Mouse (Mus musculus) lung, embryonic 16.5 days (tissue): ENCODE data around the gene Olfr669. TPM values are rescaled to one million over a fixed set of nuclear protein-coding genes. Genes with fewer than 3 reads are reported as not detected.
"Not testable (repeated sequence)": the region's sequence is repeated elsewhere in the genome, so short reads cannot be mapped to it uniquely, and the experiment has no call there.

Experiments used
- ATAC-seq: fragments of 200-750 bp; cut with Nextera tagmentation; 2 replicates; pipeline ENCODE4 v1.8.0; 2017; ENCODE audit warnings: low read depth, mild to moderate bottlenecking, moderate library complexity
- H3K27ac ChIP-seq: fragments of 300-500 bp; sonication (generic); 2 replicates; pipeline ENCODE4 v1.5.1; 2014; ENCODE audit warnings: mild to moderate bottlenecking, control low read depth, low read length
- H3K27me3 ChIP-seq: fragments of 300-500 bp; sonication (generic); 2 replicates; pipeline ENCODE4 v1.6.1; 2014; ENCODE audit warnings: low read depth, low read length, mixed read lengths; ENCODE audit not compliant: control insufficient read depth, insufficient read depth
- H3K36me3 ChIP-seq: fragments of 300-500 bp; sonication (generic); 2 replicates; pipeline ENCODE4 v1.6.1; 2014; ENCODE audit warnings: low read length; ENCODE audit not compliant: control insufficient read depth, insufficient read depth
- H3K4me1 ChIP-seq: fragments of 300-500 bp; sonication (generic); replicated peaks from 2 replicates; pipeline ENCODE4 v1.6.1; 2014; ENCODE audit warnings: low read length, mixed read lengths; ENCODE audit not compliant: control insufficient read depth, insufficient read depth
- H3K4me2 ChIP-seq: fragments of 300-500 bp; sonication (generic); 2 replicates; pipeline ENCODE4 v1.6.1; 2014; ENCODE audit warnings: low read depth, low read length, control low read depth
- H3K4me3 ChIP-seq: fragments of 300-500 bp; sonication (generic); 2 replicates; pipeline ENCODE4 v1.5.1; 2014; ENCODE audit warnings: mild to moderate bottlenecking, low read length, control low read depth
- H3K9ac ChIP-seq: fragments of 300-500 bp; sonication (generic); 2 replicates; pipeline ENCODE4 v1.6.1; 2014; ENCODE audit warnings: low read length, control low read depth
- H3K9me3 ChIP-seq: fragments of 300-500 bp; sonication (generic); 2 replicates; pipeline ENCODE4 v1.6.1; 2016; ENCODE audit warnings: low read length; ENCODE audit not compliant: control insufficient read depth
- WGBS: fragments of 180-500 bp; shearing (Covaris S2); extraction: QIAGEN DNeasy Blood & Tissue Kit; methylation state at CpG from one replicate; pipeline ENCODE4 v1.1.7; 2014; 5-methylcytosine and 5-hydroxymethylcytosine counted together
- polyA plus RNA-seq: library from polyadenylated mRNA; unstranded; fragments of >200 nt; fragmentation: Nextera tagmentation; extraction: Ambion mirVana; gene quantifications from 2 replicates; pipeline ENCODE4 v1.2.1, GENCODE M21; 2015

Gene Olfr669
- not detected in 2 replicates for polyA plus RNA-seq

DNA sequence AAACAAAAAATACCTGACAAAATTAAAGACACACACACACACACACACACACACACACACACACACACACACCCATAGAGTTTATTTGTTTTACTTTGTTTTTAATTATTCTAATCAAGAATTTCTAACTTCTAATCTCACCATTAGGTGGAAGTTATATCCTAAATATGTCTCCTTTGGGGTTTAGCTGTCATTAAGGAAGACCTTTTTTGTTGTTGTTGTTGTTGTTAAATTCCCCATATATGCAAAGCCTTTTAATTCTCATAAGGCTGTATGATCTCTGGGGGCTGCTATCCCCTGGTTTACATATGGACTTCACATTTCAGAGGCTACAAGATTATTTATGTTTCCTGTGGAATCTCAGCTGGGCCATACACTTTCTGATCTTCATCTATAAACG, at the start of gene Olfr669:
TSS of gene Olfr669 (plus strand) at position 301 of the 400 bp plus-strand sequence.
- no peak for ATAC-seq
- Histone ChIP-seq H3K27ac (no peak within 1 kb of the TSS), H3K9me3 (no peaks in the 10 kb centered on the region), H3K36me3 (no peaks in the 10 kb centered on the region), H3K4me2 (no peak within 1 kb of the TSS), H3K4me1 (no peaks in the 10 kb centered on the region), H3K4me3 (no peak within 1 kb of the TSS), H3K27me3 (no peaks in the 10 kb centered on the region), H3K9ac (no peak within 1 kb of the TSS)
- WGBS = 91% methylated on average over 1 of the region's 1 CpGs

DNA sequence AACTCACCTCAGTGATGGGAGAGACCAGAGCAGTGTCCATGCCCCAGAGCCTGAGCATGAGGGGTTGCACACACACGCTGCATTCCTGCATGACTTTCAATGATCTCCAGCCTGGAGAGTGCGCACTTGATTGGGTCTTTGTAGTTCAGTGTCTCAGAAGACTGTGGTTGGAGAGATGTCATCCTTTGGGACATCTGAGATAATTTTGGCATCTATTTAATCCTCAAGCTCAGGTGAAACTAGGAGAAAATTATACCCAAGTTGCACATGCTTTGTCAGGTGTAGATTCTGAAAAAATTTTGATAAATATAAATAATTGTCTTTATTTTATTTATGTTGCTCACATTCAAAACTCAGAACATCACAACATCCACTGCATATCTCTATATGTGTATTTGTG, 38.2 kb upstream of the Olfr669 start, which contains the start of gene Olfr666:
TSS of gene Olfr666 (minus strand) at position 101 of the 400 bp plus-strand sequence.
- Histone ChIP-seq H3K9me3 (no peaks in the 10 kb centered on the region), H3K4me2 (no peak within 1 kb of the TSS), H3K4me1 (no peaks in the 10 kb centered on the region), H3K4me3 (no peak within 1 kb of the TSS), H3K27me3 (no peaks in the 10 kb centered on the region), H3K9ac (no peak within 1 kb of the TSS), H3K27ac (no peak within 1 kb of the TSS), H3K36me3 (no peaks in the 10 kb centered on the region)
- 79% methylated on average over 2 of the region's 2 CpGs for WGBS
- no peak for ATAC-seq

DNA sequence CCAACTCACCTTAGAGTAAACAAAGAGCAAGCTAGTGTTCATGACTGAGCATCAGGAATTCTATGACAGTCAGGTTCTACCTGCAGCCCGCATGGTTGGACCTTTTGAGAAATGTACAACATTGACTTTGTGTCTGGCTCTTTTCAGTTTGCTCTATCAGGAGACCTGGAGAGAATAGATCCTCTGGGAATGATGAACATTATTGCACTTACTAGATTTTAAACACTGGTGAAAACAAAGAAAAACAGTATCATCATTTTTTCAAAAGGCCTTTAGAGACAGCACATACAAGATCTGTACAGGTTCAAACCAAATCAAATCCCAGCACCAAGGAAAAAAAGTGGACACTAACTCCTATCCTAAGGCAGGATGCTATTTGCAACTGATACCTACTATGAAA, 12.7 kb upstream of the Olfr669 start, which contains the start of gene Olfr667:
TSS of gene Olfr667 (minus strand) at position 101 of the 400 bp plus-strand sequence.
- H3K9me3 ChIP-seq = no peaks in the 10 kb centered on the region
- no peaks in the 10 kb centered on the region for H3K27me3 ChIP-seq
- no peak for ATAC-seq
- H3K9ac ChIP-seq = no peak within 1 kb of the TSS
- no peaks in the 10 kb centered on the region for H3K36me3 ChIP-seq
- H3K4me1 ChIP-seq = no peaks in the 10 kb centered on the region
- no peak within 1 kb of the TSS for H3K27ac ChIP-seq
- H3K4me3 ChIP-seq = no peak within 1 kb of the TSS
- WGBS = 76% methylated on average over 1 of the region's 1 CpGs
- H3K4me2 ChIP-seq = no peak within 1 kb of the TSS

DNA sequence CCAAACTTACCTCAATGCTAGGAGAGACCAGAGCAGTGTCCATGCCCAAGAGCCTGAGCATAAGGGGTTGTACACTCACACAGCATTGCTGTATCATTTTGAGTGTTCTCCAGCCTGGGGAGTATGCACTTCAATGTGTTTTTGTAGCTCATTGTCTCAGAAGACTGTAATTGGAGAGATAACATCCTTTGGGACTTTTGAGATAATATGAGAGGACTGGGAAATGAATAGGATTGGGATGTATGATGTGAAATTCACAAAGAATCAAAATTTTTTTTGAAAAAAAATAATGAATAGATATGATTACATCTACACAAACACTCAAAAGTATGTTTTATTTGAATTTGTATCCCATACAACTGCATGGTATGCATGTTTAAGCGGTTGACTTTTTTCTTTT, 6.1 kb upstream of the Olfr669 start, which contains the start of gene Olfr668:
TSS of gene Olfr668 (minus strand) at position 101 of the 400 bp plus-strand sequence.
- WGBS = 77% methylated on average over 1 of the region's 1 CpGs

DNA sequence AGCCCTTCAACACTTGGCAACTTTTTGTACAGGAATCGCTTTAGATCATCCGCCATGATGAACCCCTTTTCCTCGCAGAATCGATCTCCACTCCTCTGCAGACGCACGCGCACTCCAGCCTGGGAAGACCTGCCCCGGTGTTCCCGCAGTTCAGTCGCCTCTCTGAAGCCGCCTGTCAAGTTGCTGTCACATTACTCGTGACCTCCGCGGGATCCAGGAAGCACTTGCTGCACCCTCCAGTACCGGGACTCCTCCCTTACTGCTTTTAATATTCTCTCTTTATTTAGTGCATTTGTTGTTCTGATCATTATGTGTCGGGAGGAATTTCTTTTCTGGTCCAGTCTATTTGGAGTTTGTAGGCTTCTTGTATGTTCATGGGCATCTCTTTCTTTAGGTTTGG, 16.2 kb downstream of the Olfr669 start:
- H3K27ac ChIP-seq, H3K9ac ChIP-seq, H3K4me3 ChIP-seq, H3K36me3 ChIP-seq, H3K27me3 ChIP-seq, H3K9me3 ChIP-seq, H3K4me2 ChIP-seq, ATAC-seq, H3K4me1 ChIP-seq: not testable (repeated sequence)
- 86% methylated on average over 16 of the region's 16 CpGs for WGBS

More for the DNA sequence above, 6.1 kb upstream of the Olfr669 start, which contains the start of gene Olfr668:
- Histone ChIP-seq H3K9me3 (no peaks in the 10 kb centered on the region), H3K4me2 (no peak within 1 kb of the TSS), H3K4me3 (no peak within 1 kb of the TSS), H3K27me3 (no peaks in the 10 kb centered on the region), H3K27ac (no peak within 1 kb of the TSS), H3K9ac (no peak within 1 kb of the TSS), H3K4me1 (no peaks in the 10 kb centered on the region), H3K36me3 (no peaks in the 10 kb centered on the region)
- no peak for ATAC-seq

DNA sequence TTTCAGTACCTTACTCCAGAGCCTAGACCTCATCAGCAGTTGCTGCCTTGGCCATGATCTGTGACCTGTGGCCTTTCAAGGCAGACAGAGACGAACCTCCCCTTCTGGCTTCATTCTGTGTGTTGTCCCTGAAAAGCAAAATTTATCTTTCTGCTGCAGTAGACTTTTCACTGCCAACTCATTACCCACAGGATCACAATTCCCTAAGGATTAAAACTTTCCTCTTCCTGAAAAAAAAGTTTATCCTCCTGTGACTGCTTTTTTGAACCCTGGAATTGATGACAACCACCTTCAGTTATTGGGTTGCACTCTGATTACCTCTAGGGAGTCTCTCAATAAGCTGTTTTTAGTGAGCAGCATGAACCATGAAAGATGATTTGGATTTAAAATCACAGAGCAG, 28.5 kb downstream of the Olfr669 start, which contains the start of gene Olfr670:
TSS of gene Olfr670 (minus strand) at position 101 of the 400 bp plus-strand sequence.
- Histone ChIP-seq H3K27ac (no peak within 1 kb of the TSS), H3K4me1 (no peaks in the 10 kb centered on the region), H3K4me3 (no peak within 1 kb of the TSS), H3K9me3 (no peaks in the 10 kb centered on the region), H3K27me3 (no peaks in the 10 kb centered on the region), H3K4me2 (no peak within 1 kb of the TSS), H3K36me3 (no peaks in the 10 kb centered on the region), H3K9ac (no peak within 1 kb of the TSS)
- 24% methylated on average over 1 of the region's 1 CpGs for WGBS
- ATAC-seq = no peak

DNA sequence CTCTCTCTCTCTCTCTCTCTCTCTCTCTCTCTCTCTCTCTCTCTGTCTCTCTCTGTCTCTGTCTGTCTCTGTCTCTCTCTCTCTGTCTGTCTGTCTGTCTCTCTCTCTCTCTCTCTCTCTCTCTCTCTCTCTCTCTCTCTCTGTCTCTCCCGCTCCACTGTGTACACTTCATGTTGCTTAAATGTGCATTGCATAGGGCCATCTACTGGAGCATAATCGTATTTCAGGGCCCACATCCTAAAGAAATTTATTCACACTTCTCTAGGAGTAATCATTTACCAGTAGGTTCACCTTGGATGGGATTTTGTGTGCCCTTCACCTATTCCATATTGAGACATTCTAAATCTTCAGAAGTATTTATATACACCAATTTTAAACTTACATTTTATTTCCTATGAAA, 38.5 kb downstream of the Olfr669 start:
- H3K9me3 ChIP-seq, H3K4me3 ChIP-seq, H3K27me3 ChIP-seq, H3K4me1 ChIP-seq, H3K4me2 ChIP-seq, H3K36me3 ChIP-seq, H3K27ac ChIP-seq, ATAC-seq, H3K9ac ChIP-seq: not testable (repeated sequence)
- WGBS = 53% methylated on average over 2 of the region's 2 CpGs

DNA sequence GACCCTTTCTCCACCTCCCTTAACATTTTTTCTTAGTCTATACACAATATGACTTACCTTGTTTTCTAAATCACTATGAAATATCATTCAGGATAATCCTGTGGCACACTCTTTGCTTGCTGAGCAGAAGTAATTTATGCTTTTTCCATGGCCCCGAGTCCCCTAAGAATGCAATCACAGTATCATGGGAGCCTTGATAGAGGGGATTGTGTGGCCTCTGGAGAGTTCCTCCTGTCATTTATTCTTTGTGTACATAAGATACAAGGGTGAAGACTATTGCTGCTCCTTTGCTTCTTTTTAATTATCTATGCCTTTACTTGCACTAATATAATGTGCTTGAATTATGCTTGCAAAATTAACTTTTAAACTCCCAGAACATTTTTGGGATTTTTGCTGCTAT, 45.0 kb downstream of the Olfr669 start, which contains the start of gene Olfr671:
TSS of gene Olfr671 (minus strand) at position 101 of the 400 bp plus-strand sequence.
- no peaks in the 10 kb centered on the region for H3K4me1 ChIP-seq
- no peak within 1 kb of the TSS for H3K4me2 ChIP-seq
- no peak within 1 kb of the TSS for H3K27ac ChIP-seq
- no peak within 1 kb of the TSS for H3K4me3 ChIP-seq
- no peaks in the 10 kb centered on the region for H3K27me3 ChIP-seq
- no peaks in the 10 kb centered on the region for H3K36me3 ChIP-seq
- ATAC-seq = no peak
- H3K9ac ChIP-seq = no peak within 1 kb of the TSS
- WGBS = 61% methylated on average over 1 of the region's 1 CpGs
- no peaks in the 10 kb centered on the region for H3K9me3 ChIP-seq
